Mouse (Mus musculus): Measurements from ENCODE around the gene Mitf.

DNA sequence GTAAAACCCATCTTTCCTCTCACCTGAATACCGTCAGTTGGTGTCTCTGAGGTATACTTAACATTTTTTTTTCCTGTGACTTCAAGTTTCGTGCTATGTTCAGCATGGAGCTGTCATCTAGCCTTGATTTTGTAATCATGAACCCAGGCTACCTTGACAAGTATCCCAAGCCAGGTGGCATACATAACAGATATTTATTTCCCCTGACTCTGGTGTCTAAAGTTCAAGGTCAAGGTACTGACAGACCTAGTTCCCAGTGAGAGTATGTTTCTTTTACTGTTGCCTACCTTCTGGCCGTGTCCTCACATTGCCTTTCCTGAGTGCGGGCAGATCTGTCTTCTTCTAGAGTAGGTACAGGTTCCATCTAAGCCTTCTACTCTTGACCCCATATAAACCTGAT lies 78.1 kb downstream of the Mitf start:
- TF ChIP-seq CTCF (IDR thresholded peaks at IDR 0.05; ENCODE audit: extremely low read depth, insufficient read depth, low read length): no peak
- TF ChIP-seq POLR2A (IDR thresholded peaks at IDR 0.05; ENCODE audit: extremely low read depth, insufficient read depth, low read length): no peak

Data from cortical plate, adult 2 months (tissue).